Mouse (Mus musculus) gonadal fat pad, adult 2 months (tissue): ENCODE results near the gene Ccdc85c. TPM values are rescaled to one million over a fixed set of nuclear protein-coding genes. Genes with fewer than 3 reads are reported as not detected.

Experiments
- DNase-seq: peaks from one replicate; pipeline ENCODE4 v3.0.0-alpha.2; 2012; ENCODE audit warnings: low read depth
- polyA plus RNA-seq: library from polyadenylated mRNA; depleted of rRNA; stranded (reverse); fragments of >200 nt; gene quantifications from 2 replicates; pipeline ENCODE4 v1.2.3, GENCODE M21; 2012

Ccdc85c gene
- polyA plus RNA-seq, 1 experiment: 13.0 TPM

DNA sequence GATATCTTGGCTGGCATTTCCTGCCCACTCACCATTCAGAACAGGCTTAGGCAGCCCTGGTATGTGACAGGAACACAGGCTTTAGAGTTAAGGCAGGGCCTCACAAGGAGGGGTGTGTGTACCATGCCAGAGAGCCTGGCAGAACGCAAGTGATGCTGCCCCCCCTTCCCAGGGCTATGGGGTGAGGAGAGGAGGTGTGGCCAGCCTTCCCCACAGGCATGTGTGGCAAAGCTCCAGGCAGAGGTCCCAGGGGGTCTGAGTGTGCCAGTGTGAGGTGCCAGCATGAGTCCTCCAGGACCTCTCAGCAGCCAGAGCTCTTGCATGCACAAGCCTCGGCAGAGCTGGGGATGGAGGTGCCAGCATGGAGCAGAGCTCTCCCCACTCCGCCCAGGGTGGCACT, 19.4 kb upstream of the Ccdc85c start:
- no peak for DNase-seq

DNA sequence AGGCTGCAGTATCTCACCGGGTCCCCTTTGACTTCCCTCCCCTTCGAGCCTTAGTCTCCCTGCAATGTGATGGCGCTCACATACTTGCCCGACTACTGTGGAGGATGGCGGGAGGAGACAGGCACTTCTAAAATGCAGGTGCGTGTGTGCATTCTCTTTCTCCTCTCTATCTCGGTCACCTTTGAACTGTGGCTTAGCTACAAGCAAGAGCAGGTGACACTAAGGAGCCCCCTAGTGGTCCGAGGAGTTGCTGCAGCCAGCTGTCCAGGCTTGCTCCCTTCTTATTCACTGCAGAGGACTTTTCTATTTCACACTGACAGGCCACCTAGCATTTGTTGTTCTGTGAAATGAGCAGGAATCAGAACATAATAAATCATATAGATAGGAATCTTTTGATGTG, 17.7 kb upstream of the Ccdc85c start:
- no peak for DNase-seq

DNA sequence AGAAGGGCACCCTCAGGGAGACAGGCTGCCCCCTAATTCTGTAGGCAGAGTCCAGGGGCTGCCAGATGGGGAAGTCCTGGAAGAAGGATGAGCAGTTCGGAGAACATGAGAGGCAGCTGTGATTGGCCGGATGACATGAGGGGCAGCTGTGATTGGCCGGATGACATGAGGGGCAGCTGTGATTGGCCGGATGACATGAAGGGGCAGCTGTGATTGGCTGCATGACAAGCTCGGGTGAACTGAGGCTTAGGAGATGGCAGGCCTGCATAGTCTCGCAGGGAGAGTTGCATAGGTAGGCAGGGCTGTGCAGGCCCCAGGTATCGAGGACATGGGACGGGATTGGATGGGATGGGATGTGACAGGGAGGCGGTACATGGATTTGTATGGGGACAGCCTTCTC, 17.2 kb upstream of the Ccdc85c start:
- no peak for DNase-seq

DNA sequence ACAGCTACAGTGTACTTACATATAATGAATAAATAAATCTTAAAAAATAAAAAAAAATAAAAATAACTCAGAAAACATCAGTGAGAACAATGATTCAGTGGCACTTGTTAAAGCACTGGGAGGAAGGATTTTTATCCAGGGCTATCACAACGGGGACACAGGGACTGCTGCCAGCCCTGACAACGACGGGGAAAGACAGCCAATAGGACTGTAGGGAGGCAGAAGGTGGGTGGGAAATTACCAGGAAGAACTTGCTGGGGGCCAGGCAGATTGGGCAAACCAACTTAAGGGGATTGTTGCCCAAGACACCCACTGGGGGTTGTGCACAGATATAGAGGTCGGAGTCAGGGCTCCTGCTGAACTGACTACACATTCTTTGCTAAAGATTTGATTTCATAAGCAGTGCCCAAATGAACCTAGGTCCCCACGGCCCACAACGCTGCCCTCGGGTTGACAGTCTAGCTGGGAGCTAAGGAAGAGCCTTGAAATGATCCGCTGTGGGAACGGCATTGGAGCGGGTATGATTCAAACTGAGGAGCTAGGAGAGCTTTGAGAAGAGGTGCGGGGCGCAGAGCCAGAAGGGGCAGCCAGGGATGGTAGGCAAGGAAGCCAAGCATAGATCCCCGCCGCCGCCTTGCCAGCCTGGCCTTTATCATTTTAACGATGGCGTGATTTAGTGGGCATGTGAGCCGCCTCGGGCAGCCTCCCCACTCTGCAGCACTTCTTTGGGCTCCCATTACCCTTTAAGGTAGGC, 13.1 kb upstream of the Ccdc85c start:
- no peak for DNase-seq

DNA sequence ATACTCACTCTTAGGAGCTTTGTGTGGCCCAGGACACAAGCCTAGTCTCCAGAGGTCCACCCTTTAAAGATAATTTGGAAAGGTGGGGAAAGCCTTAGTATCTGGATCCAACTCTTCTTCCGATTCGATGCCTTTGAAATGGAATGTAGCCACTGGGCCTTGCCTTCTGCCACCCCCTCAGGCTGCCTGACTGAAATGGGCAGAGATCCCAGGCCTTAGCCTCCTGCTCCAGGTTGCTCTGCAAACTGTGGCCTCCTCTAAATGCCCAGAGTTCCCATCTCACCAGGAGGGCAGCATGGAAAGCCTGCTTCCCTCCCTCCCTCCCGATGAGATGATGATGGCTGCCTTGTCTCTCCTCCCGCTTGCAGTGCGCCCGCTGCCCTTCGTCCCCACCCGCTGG, 11.8 kb upstream of the Ccdc85c start:
- no peak for DNase-seq

DNA sequence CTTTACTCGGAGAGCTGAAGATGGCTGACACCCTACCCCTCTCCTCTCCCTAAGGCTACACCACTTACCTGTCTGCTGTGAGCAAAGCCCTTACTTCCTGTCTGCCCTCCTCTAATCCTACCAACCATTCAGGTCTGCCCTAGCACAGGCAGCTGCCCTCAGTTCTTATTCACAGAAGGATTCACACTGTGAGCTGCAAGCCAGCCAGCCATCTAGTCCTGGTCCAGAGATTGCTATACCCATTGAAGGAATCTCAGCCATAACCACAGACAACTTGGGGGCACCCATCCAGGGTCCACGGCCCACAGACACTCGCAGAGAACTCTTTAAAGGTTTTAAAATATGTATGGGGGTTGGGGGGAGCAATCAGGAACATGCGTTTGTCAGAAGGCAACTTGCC, 11.2 kb upstream of the Ccdc85c start:
- DNase-seq: no peak

DNA sequence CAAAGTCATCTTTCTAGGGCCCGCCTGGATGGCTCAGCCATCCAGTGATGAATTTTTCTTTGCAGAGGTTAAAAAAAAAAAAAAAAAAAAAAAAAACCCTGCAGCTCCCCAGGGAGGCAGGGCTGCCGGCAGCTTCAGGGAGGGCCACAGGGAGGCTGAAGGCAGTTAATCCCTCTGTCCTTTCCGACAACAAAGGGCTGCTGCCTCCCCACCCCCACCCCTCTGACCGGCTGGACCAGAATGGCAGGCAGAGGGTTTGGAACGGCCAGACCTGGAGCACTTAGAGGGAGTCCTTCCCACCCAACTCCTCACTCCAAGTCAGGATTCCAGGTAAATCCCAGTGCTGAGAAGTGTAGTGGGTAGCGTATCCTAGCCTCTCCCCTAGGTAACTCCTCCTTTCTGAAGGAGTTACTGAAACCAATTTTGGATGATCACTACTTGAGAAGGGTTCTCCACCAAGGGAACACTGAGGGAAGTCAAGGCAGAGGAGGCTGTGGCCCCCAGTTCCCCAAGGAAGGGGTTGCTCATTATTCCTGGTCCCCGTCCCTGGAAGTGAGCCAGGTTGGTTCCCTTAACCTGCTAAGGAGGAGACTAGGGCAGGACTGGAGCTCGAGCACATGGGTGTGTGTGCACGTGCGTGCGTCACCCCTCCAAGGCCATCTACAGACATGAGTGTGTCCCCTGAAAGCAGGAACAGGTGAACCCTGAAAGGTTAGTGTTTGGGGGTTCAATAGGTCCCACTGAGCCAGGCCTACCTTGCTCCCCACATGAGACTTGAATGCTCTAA, 10.2 kb upstream of the Ccdc85c start:
- DNase-seq: no peak

DNA sequence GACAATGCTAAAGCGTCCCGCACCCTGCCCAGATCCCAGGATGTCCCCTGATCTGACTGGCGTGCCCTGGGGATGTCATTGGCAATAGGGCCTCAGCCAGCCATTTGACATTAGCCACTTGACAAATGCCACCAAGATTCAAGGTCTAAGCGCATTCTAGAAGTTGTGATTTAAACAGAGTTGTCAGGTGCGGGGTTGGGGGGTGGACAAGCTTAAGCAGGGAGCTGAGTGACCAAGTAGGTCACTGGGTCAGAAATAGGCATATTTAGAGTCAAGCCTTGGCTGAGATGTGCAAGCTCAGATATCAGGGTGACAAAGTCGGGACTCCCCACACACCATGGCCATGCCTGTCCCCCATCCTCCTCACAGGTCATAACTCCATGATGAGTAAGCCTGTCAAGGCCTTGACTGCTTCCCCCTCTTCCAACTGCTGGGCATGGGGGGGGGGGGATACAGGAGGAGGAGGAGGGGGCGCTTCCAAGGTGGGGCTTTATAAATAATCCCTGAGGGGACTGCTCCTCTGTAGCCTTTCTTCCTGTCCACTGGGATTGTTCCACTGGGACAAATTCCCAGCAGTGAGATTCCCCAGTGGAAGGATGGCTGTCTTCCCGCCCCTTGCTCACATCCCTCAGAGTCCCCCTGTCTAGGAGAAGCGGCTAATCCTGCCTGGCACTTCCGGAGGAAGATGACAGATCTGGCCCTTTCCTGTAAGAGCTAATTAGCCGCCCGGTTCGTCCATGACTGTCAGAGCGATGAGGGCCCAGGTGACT, 9.4 kb upstream of the Ccdc85c start:
- DNase-seq: no peak

DNA sequence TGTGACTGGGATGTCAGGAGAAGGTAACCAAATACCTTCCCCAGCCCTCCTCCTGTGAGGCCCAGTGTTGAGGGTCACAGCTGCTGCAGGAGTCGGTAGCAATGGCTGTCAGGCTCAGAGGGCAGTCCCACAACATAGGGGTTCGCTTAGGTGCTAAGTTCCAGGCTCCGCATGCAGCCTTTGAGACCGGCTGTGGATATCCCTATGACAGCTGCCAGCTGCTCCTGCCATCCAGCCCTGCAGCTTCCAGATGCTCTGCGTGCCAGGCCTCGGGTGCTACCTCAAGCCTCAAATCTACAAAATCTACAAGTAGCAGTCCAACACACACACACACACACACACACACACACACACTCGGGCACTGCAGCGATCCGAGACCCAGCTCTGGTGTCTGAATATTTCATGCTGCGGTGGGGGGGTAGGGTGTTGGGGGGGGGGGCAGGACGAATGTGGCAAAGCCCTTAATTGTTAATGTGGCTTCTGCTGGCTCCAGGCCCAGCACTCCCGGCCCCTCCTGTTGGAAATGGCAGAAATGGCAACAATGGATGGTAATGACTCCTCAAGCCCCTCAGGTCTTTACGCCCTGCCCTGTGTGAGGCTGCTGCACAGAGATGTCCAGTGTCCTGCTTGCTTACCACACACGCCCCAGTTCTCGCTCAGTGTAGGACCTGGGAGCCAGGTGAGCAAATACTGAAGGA, 3.1 kb upstream of the Ccdc85c start:
- no peak for DNase-seq

DNA sequence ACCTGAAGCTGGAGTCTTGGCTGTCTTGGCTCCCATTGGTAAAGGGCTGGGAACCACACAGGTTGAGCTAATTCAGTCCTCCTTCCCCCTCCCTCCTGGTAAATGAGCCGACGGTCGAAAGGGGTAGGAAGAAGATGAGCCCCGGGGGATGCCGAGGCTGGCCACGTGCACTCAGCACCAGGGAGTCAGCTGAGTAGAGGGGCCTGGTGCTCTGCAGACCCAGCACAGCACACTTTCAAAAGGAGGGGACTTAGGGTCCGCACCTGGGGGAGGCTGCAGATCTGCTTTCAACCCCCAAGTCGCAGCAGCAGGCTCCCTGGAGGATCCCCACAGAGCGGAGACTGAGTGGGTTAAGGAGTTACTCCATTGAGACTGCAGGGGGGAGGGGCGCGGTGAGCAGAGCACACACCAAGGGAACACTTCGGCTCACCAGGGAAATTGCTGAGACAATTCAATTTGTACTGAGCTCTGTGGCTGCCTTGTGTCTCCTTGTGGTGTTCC, 2.2 kb upstream of the Ccdc85c start:
- no peak for DNase-seq

DNA sequence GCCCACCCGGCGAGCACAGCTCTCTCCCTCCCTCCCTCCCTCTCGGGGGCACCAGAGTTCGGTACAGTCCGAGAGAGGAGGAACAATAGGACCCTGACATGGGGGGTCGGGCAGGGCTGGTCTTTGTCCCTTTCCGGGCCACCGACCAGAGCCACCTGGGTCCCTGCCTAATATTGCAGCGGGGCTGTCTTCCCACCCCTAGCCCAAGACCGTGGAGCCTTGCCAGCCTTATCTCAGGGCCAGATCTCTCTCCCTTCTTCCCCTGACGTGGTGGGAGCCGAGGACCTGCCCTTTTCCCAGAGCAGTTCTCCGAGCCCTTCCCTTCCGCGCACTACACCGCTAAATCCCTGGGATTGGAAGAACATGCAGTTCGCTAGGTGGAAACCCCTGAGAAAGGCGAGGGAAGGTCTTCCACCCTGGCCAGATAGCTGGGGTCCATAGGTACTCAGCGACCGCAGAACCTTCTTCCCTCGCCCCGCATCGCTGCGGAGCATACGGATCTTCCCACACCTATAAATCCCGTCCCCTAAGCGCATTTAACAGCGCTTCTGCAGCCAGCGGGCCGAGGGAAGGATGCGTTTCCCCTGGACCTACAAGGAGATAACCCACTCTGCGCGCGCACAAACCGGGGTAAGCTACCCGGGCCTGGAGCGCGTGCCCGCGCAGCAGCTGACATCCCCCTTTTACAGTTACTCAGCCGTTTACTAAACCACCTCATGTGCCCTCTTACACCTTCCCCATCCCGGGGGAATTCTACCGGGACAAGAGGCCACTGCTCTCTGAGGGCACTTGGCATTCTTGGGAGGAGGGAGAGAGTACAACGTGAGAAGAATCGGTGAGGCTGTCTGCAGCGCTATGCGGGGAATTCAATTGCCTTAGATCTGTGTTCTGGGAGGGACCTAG, 946 bp upstream of the Ccdc85c start:
- no peak for DNase-seq

DNA sequence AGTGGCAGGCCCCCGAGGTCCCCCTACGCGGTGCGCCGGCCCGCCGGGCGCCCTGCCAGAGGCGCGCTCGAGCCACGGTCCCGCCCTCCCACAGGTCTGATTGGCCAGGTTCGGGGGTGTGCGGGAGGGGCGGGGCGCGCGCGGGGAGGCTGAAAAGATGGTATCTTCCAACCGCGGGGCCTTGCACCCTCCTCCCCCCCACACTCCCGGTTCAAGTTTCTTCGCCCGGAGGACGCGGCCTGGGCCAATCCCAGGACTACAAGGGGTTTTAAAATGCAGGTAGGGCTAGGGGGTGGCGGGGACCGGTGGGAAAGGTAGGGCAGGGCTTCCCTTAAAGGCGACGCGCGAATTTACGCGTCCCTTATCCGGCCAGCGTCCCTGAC, 274 bp upstream of the Ccdc85c start:
- peak; percentile 54 for DNase-seq

DNA sequence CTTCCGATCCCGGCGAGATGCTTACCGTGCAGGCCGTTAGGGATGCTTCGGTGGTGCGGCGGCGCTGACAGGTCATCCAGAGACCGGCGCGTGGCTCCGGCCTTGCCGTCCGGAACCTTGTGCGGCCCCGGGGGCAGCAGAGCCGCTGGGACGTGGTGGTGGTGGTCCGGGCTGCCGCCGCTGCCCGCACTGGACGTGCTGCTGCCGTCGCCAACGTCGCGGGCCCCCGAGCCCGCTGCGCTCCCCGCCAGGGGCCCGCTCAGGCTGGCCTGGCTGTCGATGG, 971 bp downstream of the Ccdc85c start:
- DNase-seq: no peak

DNA sequence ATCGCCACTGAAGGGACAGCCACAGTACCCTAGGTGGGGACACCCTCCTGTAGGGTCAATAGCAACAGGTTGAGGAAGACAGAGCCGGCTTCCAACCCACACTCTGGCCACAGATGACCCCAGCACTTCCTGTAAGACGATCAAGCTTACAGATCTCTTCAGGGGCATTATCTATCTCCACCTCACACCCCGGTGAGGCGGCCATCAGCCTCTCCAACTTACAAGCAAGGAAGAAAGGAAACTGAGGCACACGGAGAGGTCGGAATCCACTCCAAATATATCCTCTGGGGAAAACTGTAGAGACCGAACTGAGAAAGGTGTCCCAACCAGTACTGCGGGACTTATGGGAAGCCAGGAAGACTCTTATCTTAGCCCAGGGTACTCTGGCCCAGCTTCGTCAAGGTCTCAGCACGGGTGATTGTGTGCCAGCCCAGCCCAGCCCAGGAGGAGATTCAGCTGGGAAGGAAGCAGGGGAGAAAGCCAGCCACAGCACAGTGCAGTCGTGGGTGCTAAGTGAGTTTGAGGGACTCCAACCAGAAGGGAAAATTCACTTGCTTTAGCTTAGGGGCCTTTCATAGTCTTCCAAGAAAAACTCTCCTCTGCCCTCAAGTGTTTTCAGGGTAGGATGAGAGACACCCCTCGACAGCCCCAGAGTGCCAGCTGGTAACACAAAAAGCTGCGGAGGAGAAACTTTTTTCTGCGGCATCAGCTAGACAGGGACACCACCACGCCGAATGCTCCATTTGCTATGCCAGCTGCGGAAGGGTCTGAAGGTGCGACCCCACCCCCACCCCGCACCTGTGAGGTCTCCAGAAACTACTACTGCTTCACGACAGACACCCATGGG, 1.5 kb downstream of the Ccdc85c start:
- DNase-seq: no peak

DNA sequence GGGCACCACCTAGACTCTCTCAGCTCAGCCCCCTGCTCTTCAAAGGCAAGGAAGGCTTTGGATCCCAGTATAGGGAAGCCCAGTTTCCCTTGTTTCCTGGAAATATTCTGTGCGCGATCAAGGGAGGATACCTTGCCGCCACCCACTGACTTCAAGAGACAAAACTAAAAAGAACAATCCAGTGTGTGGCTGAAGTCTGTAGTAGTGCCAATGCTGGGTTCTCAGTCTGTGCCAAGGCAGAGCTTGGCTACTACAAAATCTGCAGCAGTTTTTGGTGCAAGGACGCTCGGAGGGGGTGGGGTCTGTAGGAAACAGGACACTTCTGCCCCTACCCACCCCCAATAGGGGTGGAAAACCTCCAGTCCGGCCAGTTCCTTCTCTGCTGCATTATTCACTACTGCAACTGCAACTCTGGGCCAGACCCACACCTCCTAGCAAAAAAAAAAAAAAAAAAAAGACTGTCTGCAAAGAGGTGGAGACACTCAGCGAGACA, 3.0 kb downstream of the Ccdc85c start:
- no peak for DNase-seq

DNA sequence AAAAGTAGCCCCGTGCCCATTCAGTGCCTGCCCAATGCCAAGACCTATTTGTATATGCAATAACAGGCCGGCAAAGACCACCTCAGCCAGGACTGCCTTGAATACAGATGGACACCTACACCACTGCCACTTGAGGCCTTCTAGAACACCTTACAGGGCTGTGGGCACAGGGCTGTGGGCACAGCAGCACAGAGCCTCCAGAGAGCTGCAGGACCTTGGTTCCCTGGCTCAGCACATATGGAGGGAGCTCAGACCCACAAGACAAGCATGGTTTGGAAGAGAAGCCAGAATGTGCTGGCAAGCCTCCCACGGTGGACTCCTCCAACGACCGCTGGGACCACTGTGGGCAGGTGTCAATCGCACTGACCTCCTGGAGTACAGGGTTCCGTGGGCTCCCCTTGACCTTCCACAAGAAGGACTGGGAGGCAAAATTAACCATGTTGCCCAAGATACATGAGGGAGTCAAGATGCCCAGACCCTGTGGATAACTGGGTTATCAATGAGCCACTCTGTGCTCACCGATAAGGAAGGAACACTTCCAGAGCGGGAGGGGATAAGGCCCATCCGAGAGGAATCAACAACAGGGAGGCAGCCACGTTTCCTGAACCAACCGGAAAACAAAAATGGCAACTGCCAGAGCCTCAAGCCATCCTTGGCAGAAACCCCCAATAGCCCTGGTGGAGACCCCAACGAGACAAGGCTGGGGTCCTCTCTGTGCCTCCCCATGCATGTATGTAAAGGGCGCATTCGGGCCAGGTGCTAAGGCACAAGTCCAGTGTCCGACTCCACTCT, 3.7 kb downstream of the Ccdc85c start:
- DNase-seq: no peak

DNA sequence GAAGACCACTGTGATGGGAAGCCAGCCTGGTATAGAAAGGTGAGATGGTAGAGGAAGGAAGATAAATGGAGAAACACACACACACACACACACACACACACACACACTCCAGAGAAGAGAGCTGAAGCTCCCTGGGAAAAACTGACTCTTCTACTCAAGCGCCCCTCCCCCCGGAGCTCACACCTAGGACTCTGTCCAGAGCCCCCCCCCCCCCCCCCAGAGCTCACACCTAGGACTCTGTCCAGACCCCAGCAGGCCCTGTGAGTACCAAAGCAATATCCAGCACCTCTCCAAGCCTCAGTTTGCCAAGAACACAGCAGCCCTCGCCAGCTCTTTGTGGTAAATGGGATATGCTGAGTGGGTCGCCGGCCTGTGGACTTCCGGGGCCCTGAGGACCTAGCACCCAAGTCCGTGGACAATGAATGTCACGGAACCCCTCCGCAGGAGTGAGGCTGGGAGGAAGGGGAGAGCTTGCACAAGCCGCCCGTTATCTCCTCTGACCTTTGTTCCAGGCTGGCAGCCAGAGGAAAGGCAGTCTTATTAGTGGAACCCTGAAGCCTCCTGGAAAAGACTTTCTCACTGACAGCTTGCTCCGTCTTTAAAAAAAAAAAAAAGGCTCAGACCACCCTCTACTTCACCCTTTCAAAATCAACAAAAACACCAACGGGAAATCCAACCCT, 4.8 kb downstream of the Ccdc85c start:
- no peak for DNase-seq

DNA sequence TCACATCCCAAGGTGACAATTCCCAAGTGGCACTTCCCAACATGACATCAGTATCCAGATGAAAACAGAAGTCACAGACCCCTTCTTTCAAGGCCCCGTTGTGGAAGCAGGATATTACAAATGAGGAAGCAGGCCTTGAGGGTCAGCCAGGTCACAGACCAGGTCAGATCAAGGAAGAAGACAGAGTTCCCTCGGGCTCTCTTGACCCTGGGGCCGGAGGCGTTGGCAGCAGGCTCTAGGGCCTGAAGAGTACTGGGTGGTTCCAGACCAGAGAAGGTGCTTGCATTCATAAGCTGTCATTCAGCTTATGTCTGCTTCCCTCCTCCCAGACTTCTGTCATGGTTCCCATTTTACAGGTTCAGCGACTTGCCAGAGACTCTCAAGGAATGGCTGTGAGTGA, 5.5 kb downstream of the Ccdc85c start:
- DNase-seq: no peak

DNA sequence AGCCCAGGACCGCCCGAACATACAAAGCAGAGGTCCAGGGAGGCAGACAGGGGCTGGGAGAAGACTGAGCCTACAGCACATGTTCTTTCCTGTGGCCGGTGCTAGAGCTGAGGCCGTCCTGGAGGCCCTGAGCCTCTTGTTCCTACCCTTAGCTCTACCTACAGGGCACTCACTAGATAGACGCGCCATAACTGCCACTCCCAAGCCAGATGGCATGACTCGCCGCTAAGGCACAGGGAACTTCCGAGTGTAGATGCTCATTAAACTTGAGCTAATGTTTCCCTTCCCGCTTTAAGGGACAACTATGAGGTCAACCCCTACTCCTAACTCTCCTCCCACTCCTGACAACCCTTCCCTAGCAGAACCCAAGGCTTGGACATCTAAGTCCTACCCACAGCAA, 6.3 kb downstream of the Ccdc85c start:
- DNase-seq: no peak
